Mouse (Mus musculus) testis, adult 2 months (tissue): Measurements from ENCODE around the gene Anxa5. TPM values are rescaled to one million over a fixed set of nuclear protein-coding genes. Genes with fewer than 3 reads are reported as not detected.
A peak's percentile ranks its signal among the peaks of the same experiment; 100 is the strongest.

ENCODE experiments used
- H3K27ac ChIP-seq: fragments of 200-500 bp; 2 replicates; pipeline ENCODE4 v1.5.1; 2012; ENCODE audit warnings: low read depth, low read length; ENCODE audit not compliant: control insufficient read depth, insufficient read depth
- H3K27me3 ChIP-seq: fragments of 200-500 bp; 2 replicates; pipeline ENCODE4 v1.6.1; 2012; ENCODE audit warnings: mild to moderate bottlenecking, low read length, moderate library complexity; ENCODE audit not compliant: control insufficient read depth, insufficient read depth
- H3K36me3 ChIP-seq: fragments of 200-500 bp; 2 replicates; pipeline ENCODE4 v1.6.1; 2012; ENCODE audit warnings: mild to moderate bottlenecking, low read length; ENCODE audit not compliant: control insufficient read depth, insufficient read depth
- H3K4me1 ChIP-seq: fragments of 200-500 bp; 2 replicates; pipeline ENCODE4 v1.6.1; 2012; ENCODE audit warnings: low read length; ENCODE audit not compliant: control insufficient read depth, insufficient read depth
- H3K4me3 ChIP-seq: fragments of 200-500 bp; 2 replicates; pipeline ENCODE4 v1.5.1; 2012; ENCODE audit warnings: low read depth, mild to moderate bottlenecking, low read length, moderate library complexity, mixed read lengths; ENCODE audit not compliant: control insufficient read depth
- CTCF ChIP-seq: fragments of 200-500 bp; IDR thresholded peaks from 2 replicates; pipeline ENCODE4 v1.5.1; 2012; ENCODE audit warnings: low read depth, mild to moderate bottlenecking, inconsistent platforms, low read length, moderate library complexity; ENCODE audit not compliant: control insufficient read depth, insufficient read depth, insufficient replicate concordance
- POLR2A ChIP-seq: fragments of 200-500 bp; IDR thresholded peaks from 2 replicates; pipeline ENCODE4 v1.6.1; 2012; ENCODE audit warnings: low read depth, mild to moderate bottlenecking, inconsistent platforms, low read length, moderate library complexity; ENCODE audit not compliant: control insufficient read depth
- polyA plus RNA-seq: library from polyadenylated mRNA; depleted of rRNA; stranded (reverse); fragments of >200 nt; gene quantifications from 2 replicates; pipeline ENCODE4 v1.2.3, GENCODE M21; 2012

Anxa5 gene
- polyA plus RNA-seq, 1 experiment = 20.1 TPM

DNA sequence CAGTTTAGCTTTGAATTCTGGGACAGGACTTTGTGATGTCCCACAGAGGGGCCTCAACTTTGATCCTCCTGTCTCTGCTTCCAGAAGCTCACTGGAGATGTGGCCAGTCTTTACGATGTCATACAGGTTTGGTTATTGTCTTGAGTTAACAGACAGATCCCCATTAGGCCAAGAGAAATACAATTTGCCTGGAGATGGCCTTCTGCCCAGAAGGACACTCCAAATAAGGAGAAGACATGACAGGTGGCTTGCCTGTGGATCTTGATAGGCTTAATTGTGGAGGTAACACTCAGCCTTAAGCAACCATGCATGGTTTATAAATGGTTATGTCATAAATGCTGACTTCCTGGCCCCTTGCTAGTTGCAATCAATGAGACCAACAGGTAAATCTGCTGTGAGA is 23.2 kb downstream of the Anxa5 start:
- Histone ChIP-seq H3K4me3 (no peak overlapping the region), H3K36me3 (no peaks in the 10 kb centered on the region), H3K27ac (no peak overlapping the region), H3K4me1 (no peaks in the 10 kb centered on the region), H3K27me3 (no peaks in the 10 kb centered on the region)
- TF ChIP-seq CTCF (no peak), POLR2A (no peak)

DNA sequence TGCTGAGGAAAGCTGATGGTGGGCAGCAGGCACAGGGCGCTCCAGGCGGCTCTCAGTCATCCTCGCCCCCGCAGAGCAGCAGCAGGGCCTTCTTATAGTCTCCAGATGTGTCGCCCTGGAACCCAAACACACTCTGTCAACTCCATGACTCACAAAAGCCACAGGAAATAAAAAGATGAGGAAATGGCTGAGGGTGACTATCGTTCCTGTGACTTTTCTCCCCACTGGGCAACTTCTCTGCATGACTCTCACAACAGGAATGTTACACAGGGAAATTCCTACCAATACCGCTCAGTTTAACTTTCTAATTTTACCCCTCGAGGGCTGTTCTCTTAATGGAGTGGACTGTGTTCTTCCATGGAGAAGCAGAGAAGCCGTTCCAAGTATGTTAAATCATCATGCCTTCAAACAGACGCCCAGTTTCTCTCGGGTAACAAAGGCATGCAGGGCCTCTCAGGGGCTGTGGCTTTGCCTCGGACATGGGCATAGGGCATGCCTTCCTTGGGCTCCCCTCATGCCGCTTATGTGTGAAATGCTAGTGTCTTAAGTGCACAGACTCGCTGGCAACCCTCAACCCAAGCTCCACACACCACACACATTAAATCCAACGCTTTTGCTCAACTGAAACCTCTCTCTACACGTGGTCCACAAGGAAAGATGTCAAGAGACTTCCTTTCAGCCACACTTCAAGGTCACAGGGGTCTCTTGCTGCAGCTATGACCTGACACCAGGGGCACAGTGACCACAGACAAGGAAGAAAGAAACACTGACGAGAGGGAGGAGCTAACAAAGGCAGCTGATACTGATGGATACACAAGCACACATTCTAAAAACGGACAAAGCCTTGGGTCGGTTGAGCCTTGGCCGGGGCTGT is 26.2 kb downstream of the Anxa5 start:
- Histone ChIP-seq H3K4me1 (no peaks in the 10 kb centered on the region), H3K27me3 (no peaks in the 10 kb centered on the region), H3K4me3 (no peak overlapping the region), H3K36me3 (no peaks in the 10 kb centered on the region), H3K27ac (no peak overlapping the region)
- TF ChIP-seq CTCF (no peak), POLR2A (no peak)

DNA sequence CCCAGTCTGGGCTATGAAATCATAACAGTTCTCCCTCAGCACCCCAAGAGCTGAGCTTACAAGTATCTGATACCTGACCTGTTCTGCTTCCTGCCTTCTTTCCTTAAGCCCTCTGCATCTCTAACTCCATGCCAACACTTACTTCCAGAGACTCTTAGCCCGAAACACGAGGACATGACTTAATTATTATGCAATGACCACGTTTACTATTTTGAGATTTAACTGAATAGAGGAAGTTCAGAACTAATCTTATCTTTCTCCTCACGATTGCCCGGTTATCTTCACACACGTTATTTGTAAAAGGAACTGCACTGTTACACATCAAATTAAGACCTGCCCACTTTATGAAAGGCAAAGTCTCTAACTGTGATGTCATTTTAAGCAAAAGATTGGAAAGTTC is 28.8 kb downstream of the Anxa5 start:
- TF ChIP-seq POLR2A (no peak), CTCF (no peak)
- Histone ChIP-seq H3K27ac (no peak overlapping the region), H3K4me1 (no peaks in the 10 kb centered on the region), H3K4me3 (no peak overlapping the region), H3K36me3 (no peaks in the 10 kb centered on the region), H3K27me3 (no peaks in the 10 kb centered on the region)

DNA sequence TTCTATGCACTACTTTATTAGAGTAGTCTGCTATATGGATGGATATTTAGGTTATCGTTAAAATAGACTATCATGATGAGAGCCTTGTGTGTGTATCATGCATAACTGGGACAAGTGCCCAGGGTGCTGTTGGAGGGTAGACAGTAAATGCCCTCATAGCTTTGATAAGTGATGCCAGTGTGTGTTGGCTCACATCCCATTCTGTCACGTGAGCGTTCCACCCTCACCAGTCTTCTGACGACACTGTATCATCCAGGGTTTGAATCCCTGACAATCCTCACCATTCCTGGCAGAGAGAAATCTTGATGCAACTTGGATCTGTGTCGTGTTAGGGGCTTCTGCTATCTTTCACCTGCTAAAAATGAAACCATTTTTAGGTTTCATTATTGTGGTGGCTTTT is 29.2 kb downstream of the Anxa5 start:
- no peak overlapping the region for H3K4me3 ChIP-seq
- no peaks in the 10 kb centered on the region for H3K36me3 ChIP-seq
- H3K4me1 ChIP-seq = no peaks in the 10 kb centered on the region
- no peak overlapping the region for H3K27ac ChIP-seq
- H3K27me3 ChIP-seq = no peaks in the 10 kb centered on the region
- TF ChIP-seq CTCF (no peak), POLR2A (no peak)

DNA sequence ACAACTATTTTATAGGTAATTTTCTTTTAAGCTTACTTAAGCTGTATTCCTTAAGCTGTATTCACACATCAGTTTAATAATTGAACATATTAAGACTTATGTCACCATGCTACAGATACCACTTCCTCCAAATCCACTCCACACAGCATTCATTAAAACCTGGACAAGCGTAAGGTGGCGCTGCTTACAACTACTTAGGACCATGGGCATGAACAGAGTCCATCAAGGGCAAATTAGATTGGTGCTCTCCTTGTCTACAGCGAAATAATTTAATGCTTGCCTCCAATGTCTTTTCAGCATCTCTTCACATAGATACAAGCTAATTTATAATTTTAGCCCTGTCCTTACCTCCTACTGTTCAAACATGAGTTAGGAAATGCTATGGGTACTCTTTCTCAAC is 29.7 kb downstream of the Anxa5 start:
- H3K27ac ChIP-seq = no peak overlapping the region
- TF ChIP-seq CTCF (no peak), POLR2A (no peak)
- H3K36me3 ChIP-seq = no peaks in the 10 kb centered on the region
- no peaks in the 10 kb centered on the region for H3K27me3 ChIP-seq
- H3K4me1 ChIP-seq = no peaks in the 10 kb centered on the region
- no peak overlapping the region for H3K4me3 ChIP-seq

DNA sequence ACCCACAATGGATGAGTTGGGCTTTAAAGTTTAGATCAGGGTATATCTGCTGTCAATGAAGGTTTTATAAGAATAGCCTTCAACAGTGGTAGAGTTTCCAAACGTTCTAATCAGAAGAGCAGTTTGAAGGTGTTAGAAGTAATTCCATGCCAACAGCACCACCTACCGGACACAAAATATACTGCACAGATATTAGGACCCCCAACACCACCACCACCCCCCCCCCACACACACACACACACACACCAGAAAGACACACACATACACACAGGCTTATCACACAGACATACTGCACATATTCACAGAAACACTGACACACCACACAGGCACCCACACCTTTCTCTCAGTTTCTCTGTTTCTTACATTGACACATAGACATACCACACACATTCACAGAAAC is 33.3 kb downstream of the Anxa5 start:
- H3K4me1 ChIP-seq = no peaks in the 10 kb centered on the region
- H3K27me3 ChIP-seq = no peaks in the 10 kb centered on the region
- TF ChIP-seq CTCF (peak; percentile 15; the same call in 1 of the 2 replicates), POLR2A (no peak)
- H3K36me3 ChIP-seq = no peaks in the 10 kb centered on the region
- no peak overlapping the region for H3K4me3 ChIP-seq
- no peak overlapping the region for H3K27ac ChIP-seq

DNA sequence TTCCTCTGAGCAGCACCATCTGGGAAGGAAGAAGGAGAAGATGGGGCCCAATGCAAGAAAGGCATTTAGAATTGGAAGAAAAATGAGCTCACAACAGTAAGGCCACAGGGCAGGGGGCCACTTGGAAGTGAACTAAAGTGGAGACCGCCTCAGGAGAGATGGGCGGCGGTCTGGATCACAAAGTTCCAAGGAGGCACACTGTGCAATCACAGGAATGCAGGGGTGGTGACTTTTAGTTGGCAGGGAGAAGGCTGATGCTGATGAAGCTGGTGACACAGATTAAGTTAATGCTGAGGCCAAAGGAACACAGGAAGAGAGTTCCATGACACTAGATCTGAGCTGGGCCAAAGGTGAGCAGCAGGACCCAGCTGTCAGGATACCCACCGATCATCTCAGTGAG is 35.4 kb downstream of the Anxa5 start:
- H3K4me3 ChIP-seq = no peak overlapping the region
- TF ChIP-seq CTCF (no peak), POLR2A (no peak)
- no peaks in the 10 kb centered on the region for H3K4me1 ChIP-seq
- no peaks in the 10 kb centered on the region for H3K27me3 ChIP-seq
- no peak overlapping the region for H3K27ac ChIP-seq
- H3K36me3 ChIP-seq = no peaks in the 10 kb centered on the region

DNA sequence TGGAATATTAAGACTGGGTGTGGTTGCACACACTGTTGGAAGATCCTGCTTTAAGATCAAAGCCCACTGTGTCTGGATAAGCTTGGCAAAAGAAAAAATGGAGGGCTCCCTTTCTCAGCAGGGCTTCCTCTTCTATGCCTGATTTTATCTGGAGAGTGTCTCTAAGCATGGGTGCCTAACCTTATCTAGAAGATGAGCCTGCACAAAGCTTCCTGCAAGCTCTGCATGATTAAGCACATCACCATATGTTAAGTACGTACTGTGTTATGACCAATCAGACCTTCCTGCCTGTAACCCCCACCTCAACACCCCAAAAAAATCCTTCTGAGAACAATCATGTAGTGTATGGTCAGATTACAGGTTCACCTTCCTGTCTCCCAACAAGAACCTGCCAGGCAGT is 45.3 kb downstream of the Anxa5 start:
- H3K27ac ChIP-seq = no peak overlapping the region
- no peak for TF ChIP-seq POLR2A
- no peak for TF ChIP-seq CTCF

More for the DNA sequence above, 45.3 kb downstream of the Anxa5 start:
- Histone ChIP-seq H3K36me3 (no peaks in the 10 kb centered on the region), H3K4me1 (peaks cover 2% of the 10 kb centered on the region), H3K4me3 (no peak overlapping the region), H3K27me3 (no peaks in the 10 kb centered on the region)
